Mouse (Mus musculus) heart, embryonic 14.5 days (tissue): ENCODE measurements around the gene Timm29. TPM values are rescaled to one million over a fixed set of nuclear protein-coding genes. Genes with fewer than 3 reads are reported as not detected.

Source experiments
- ATAC-seq: fragments of 200-750 bp; cut with Nextera tagmentation; 2 replicates; pipeline ENCODE4 v1.8.0; 2017; ENCODE audit warnings: low read depth, moderate TSS enrichment; ENCODE audit not compliant: insufficient number of reproducible peaks, insufficient read depth, low FRiP score
- H3K27ac ChIP-seq, 2 experiments: fragments of 200-500 bp in 1 of 2; fragments of 300-500 bp in 1 of 2; sonication (generic) in 1 of 2; replicated peaks in 1 of 2; 2 replicates each; pipeline ENCODE4 v1.5.1; 2012 to 2014; ENCODE audit warnings: low read depth in 2 of 2, low read length in 2 of 2, control low read depth in 1 of 2, mild to moderate bottlenecking in 1 of 2, mixed read lengths in 1 of 2; ENCODE audit not compliant: control insufficient read depth in 1 of 2, insufficient read depth in 1 of 2
- H3K27me3 ChIP-seq: fragments of 300-500 bp; sonication (generic); 2 replicates; pipeline ENCODE4 v1.6.1; 2014; ENCODE audit warnings: mild to moderate bottlenecking, low read length, control low read depth; ENCODE audit not compliant: control insufficient read depth, insufficient read depth
- H3K36me3 ChIP-seq: fragments of 300-500 bp; sonication (generic); 2 replicates; pipeline ENCODE4 v1.6.1; 2014; ENCODE audit warnings: mild to moderate bottlenecking, control low read depth, low read length, mixed read lengths; ENCODE audit not compliant: control insufficient read depth, insufficient read depth
- H3K4me1 ChIP-seq, 2 experiments: fragments of 200-500 bp in 1 of 2; fragments of 300-500 bp in 1 of 2; sonication (generic) in 1 of 2; 2 replicates each; pipeline ENCODE4 v1.6.1; 2012 to 2014; ENCODE audit warnings: low read length in 2 of 2, control low read depth in 1 of 2, mixed read lengths in 1 of 2; ENCODE audit not compliant: control insufficient read depth in 2 of 2, insufficient read depth in 2 of 2
- H3K4me2 ChIP-seq: fragments of 300-500 bp; sonication (generic); 2 replicates; pipeline ENCODE4 v1.6.1; 2014; ENCODE audit warnings: mild to moderate bottlenecking, low read length
- H3K4me3 ChIP-seq, 2 experiments: fragments of 200-500 bp in 1 of 2; fragments of 300-500 bp in 1 of 2; sonication (generic) in 1 of 2; 2 replicates each; pipeline ENCODE4 v1.5.1; 2012 to 2014; ENCODE audit warnings: low read length in 2 of 2, mild to moderate bottlenecking in 2 of 2, control low read depth in 1 of 2, low read depth in 1 of 2, moderate library complexity in 1 of 2; ENCODE audit not compliant: control insufficient read depth in 1 of 2, insufficient read depth in 1 of 2
- H3K9ac ChIP-seq: fragments of 300-500 bp; sonication (generic); 2 replicates; pipeline ENCODE4 v1.6.1; 2014; ENCODE audit warnings: mild to moderate bottlenecking, low read length
- H3K9me3 ChIP-seq: fragments of 300-500 bp; sonication (generic); 2 replicates; pipeline ENCODE4 v1.6.1; 2016; ENCODE audit warnings: low read length, control low read depth; ENCODE audit not compliant: control insufficient read depth
- WGBS: fragments of 180-500 bp; shearing (Covaris S2); extraction: QIAGEN DNeasy Blood & Tissue Kit; methylation state at CpG from one replicate; pipeline ENCODE4 v1.1.7; 2014; 5-methylcytosine and 5-hydroxymethylcytosine counted together
- polyA plus RNA-seq: library from polyadenylated mRNA; unstranded; fragments of >200 nt; fragmentation: Nextera tagmentation; extraction: Ambion mirVana; gene quantifications from 2 replicates; pipeline ENCODE4 v1.2.1, GENCODE M21; 2014

The Timm29 gene
- 38.1 and 40.0 TPM in 2 replicates for polyA plus RNA-seq

GRCm38 (mm10) chr9:21592703-21593121 is at the start of gene Timm29, which contains the start of gene Yipf2:
Timm29 (plus strand) TSS chr9:21592722.
Yipf2 (minus strand) TSS chr9:21592828.
- H3K9ac ChIP-seq = peak within 1 kb of the TSS; percentile 86
- no peaks in the 10 kb centered on the region for H3K27me3 ChIP-seq
- peak; percentile 80 for ATAC-seq
- H3K4me2 ChIP-seq = peak within 1 kb of the TSS; percentile 82
- H3K9me3 ChIP-seq = no peaks in the 10 kb centered on the region
- H3K36me3 ChIP-seq = peaks cover 50% of the 10 kb centered on the region
- WGBS = under 1% methylated on average over 30 of the region's 30 CpGs
- H3K4me3 ChIP-seq = peak within 1 kb of the TSS; percentile 88
- peaks cover 5 to 20% of the 10 kb centered on the region in 2 experiments for H3K4me1 ChIP-seq
- peak within 1 kb of the TSS; percentile 77 to 83 for H3K27ac ChIP-seq

- H3K36me3 ChIP-seq = peaks cover 5% of the 10 kb centered on the region; the same call in 1 of the 2 replicates
- peak; percentile 11; the same call in 1 of the 2 replicates for ATAC-seq
- H3K4me1 ChIP-seq = peaks cover 7 to 13% of the 10 kb centered on the region in 2 experiments
- no peaks in the 10 kb centered on the region for H3K27me3 ChIP-seq
- peak overlapping the region; percentile 74 for H3K4me2 ChIP-seq
- peak overlapping the region; percentile 73 for H3K9ac ChIP-seq
- H3K4me3 ChIP-seq = peak overlapping the region; percentile 80 to 95
- no peaks in the 10 kb centered on the region for H3K9me3 ChIP-seq
- WGBS = 16% methylated on average over 9 of the region's 9 CpGs
- peak overlapping the region; percentile 98 to 99 for H3K27ac ChIP-seq
Measured at GRCm38 (mm10) chr9:21545351-21545915, 47.1 kb upstream of the Timm29 start.

GRCm38 (mm10) chr9:21545916-21546788 is 46.4 kb upstream of the Timm29 start:
- Histone ChIP-seq H3K9ac (peak overlapping the region; percentile 73), H3K4me2 (peak overlapping the region; percentile 74), H3K27ac (peak overlapping the region; percentile 98 to 99), H3K4me1 (peaks cover 7 to 13% of the 10 kb centered on the region in 2 experiments), H3K27me3 (no peaks in the 10 kb centered on the region), H3K9me3 (no peaks in the 10 kb centered on the region), H3K4me3 (peak overlapping the region; percentile 80 to 95), H3K36me3 (peaks cover 12% of the 10 kb centered on the region)
- under 1% methylated on average over 67 of the region's 67 CpGs for WGBS
- ATAC-seq = peak; percentile 96

- ATAC-seq = no peak
- Histone ChIP-seq H3K27me3 (no peaks in the 10 kb centered on the region), H3K9me3 (no peaks in the 10 kb centered on the region), H3K4me3 (peak within 1 kb of the TSS; percentile 80 to 95), H3K4me1 (peaks cover 7 to 13% of the 10 kb centered on the region in 2 experiments), H3K27ac (peak within 1 kb of the TSS; percentile 98 to 99), H3K36me3 (peaks cover 17% of the 10 kb centered on the region), H3K4me2 (peak within 1 kb of the TSS; percentile 74), H3K9ac (peak within 1 kb of the TSS; percentile 96)
- under 1% methylated on average over 50 of the region's 52 CpGs for WGBS
Measured at GRCm38 (mm10) chr9:21546789-21547074, 45.8 kb upstream of the Timm29 start, which contains the start of gene Carm1. Carm1 (plus strand) TSS chr9:21546894.

GRCm38 (mm10) chr9:21547075-21547941 is 45.2 kb upstream of the Timm29 start:
- Histone ChIP-seq H3K27ac (peak overlapping the region; percentile 92 to 99), H3K36me3 (peaks cover 17% of the 10 kb centered on the region), H3K4me3 (peak overlapping the region; percentile 80 to 95), H3K27me3 (no peaks in the 10 kb centered on the region), H3K4me2 (peak overlapping the region; percentile 74), H3K4me1 (peaks cover 7 to 13% of the 10 kb centered on the region in 2 experiments), H3K9ac (peak overlapping the region; percentile 96), H3K9me3 (no peaks in the 10 kb centered on the region)
- under 1% methylated on average over 40 of the region's 66 CpGs for WGBS
- peak; percentile 29 for ATAC-seq

GRCm38 (mm10) chr9:21551049-21551448 is 41.5 kb upstream of the Timm29 start:
- Histone ChIP-seq H3K27ac (no peak overlapping the region), H3K4me1 (peaks cover 11 to 16% of the 10 kb centered on the region in 2 experiments), H3K4me2 (no peak overlapping the region), H3K4me3 (no peak overlapping the region), H3K27me3 (no peaks in the 10 kb centered on the region), H3K9ac (no peak overlapping the region), H3K9me3 (no peaks in the 10 kb centered on the region), H3K36me3 (peaks cover 21% of the 10 kb centered on the region)
- no peak for ATAC-seq
- 94% methylated on average over 2 of the region's 2 CpGs for WGBS
